14 mouse cellular contexts compared by ENCODE assay signal in genomic region chr11:101628733-101629417, GRCm38 (mm10). TPM values are rescaled to one million over a fixed set of nuclear protein-coding genes. Genes with fewer than 3 reads are reported as not detected.
DNase-seq lines count a peak whose midpoint lies in the region; ATAC-seq and TF ChIP-seq lines count a peak whose summit lies in the region.
"Not testable (repeated sequence)": the region's sequence is repeated elsewhere in the genome, so short reads cannot be mapped to it uniquely, and the experiment has no call there.
"Had no signal": no experiment of that assay in that cellular context is flagged by ENCODE, and none has a peak within 500 bp of the region (broad histone marks: within the 10 kb centered on the region; RNA-seq: fewer than 3 reads in every experiment).

No protein-coding gene starts in this region.

- not testable (repeated sequence) for H3K4me1 ChIP-seq in embryonic facial prominence, embryonic 13.5 days; hindbrain, embryonic 12.5 days; kidney, embryonic 16.5 days (ENCODE audit: insufficient read depth, low read length); midbrain, embryonic 11.5 days (ENCODE audit: control insufficient read depth, insufficient read depth, low read length); stomach, embryonic 14.5 days (ENCODE audit: control insufficient read depth, insufficient read depth, low read length)
- peaks cover 32% of the 10 kb centered on the region for H3K4me1 ChIP-seq in liver, embryonic 13.5 days (replicated peaks)

- DNase-seq in A20 (ENCODE audit: low read depth, low spot score): peak; percentile 42
- DNase-seq in gastrocnemius, adult 2 months; liver, embryonic 13.5 days; midbrain, embryonic 11.5 days (ENCODE audit: low spot score, missing footprints): not testable (repeated sequence)

- peak overlapping the region; percentile 55 for H3K4me3 ChIP-seq in embryonic facial prominence, embryonic 13.5 days
- peak overlapping the region; percentile 94 for H3K4me3 ChIP-seq in gastrocnemius, adult 2 months
- 0 out of 2 replicates have a peak overlapping the region, but pooled peaks have one; percentile 58 for H3K4me3 ChIP-seq in hindbrain, embryonic 12.5 days
- H3K4me3 ChIP-seq in kidney, embryonic 16.5 days (ENCODE audit: low read length): 0 out of 2 replicates have a peak overlapping the region, but pooled peaks have one; percentile 15
- H3K4me3 ChIP-seq in liver, embryonic 13.5 days (replicated peaks): peak overlapping the region; percentile 60; the same call in 1 of the 2 replicates
- H3K4me3 ChIP-seq in midbrain, embryonic 11.5 days (ENCODE audit: low read depth, low read length): peak overlapping the region; percentile 51; the same call in 1 of the 2 replicates
- peak overlapping the region; percentile 50 for H3K4me3 ChIP-seq in stomach, embryonic 14.5 days (ENCODE audit: low read depth, low read length)

- WGBS in embryonic facial prominence, embryonic 13.5 days: 57% methylated on average over 5 of the region's 5 CpGs
- 72% methylated on average over 4 of the region's 5 CpGs for WGBS in hindbrain, embryonic 12.5 days
- 73% methylated on average over 4 of the region's 5 CpGs for WGBS in kidney, embryonic 16.5 days
- 66% methylated on average over 4 of the region's 5 CpGs for WGBS in liver, embryonic 13.5 days (ENCODE audit: insufficient replicate concordance)
- WGBS in midbrain, embryonic 11.5 days: 74% methylated on average over 4 of the region's 5 CpGs
- 60% methylated on average over 4 of the region's 5 CpGs for WGBS in stomach, embryonic 14.5 days

- not testable (repeated sequence) for H3K9me3 ChIP-seq in embryonic facial prominence, embryonic 13.5 days; hindbrain, embryonic 12.5 days (replicated peaks); kidney, embryonic 16.5 days (ENCODE audit: low read length); liver, embryonic 13.5 days (replicated peaks); midbrain, embryonic 11.5 days (ENCODE audit: control insufficient read depth, low read length); stomach, embryonic 14.5 days (ENCODE audit: control insufficient read depth, low read depth, low read length)

- H3K27ac ChIP-seq in embryonic facial prominence, embryonic 13.5 days: peak overlapping the region; percentile 100; the same call in 1 of the 2 replicates
- H3K27ac ChIP-seq in gastrocnemius, adult 2 months: peak overlapping the region; percentile 93; the same call in 1 of the 2 replicates
- H3K27ac ChIP-seq in hindbrain, embryonic 12.5 days; kidney, embryonic 16.5 days (ENCODE audit: low read length): not testable (repeated sequence)
- peak overlapping the region; percentile 98; the same call in 1 of the 2 replicates for H3K27ac ChIP-seq in liver, embryonic 13.5 days
- H3K27ac ChIP-seq in midbrain, embryonic 11.5 days (ENCODE audit: low read depth, low read length): peak overlapping the region; percentile 98; the same call in 1 of the 2 replicates
- peak overlapping the region; percentile 99; the same call in 1 of the 2 replicates for H3K27ac ChIP-seq in stomach, embryonic 14.5 days (ENCODE audit: low read length)

- H3K27me3 ChIP-seq in embryonic facial prominence, embryonic 13.5 days; hindbrain, embryonic 12.5 days; kidney, embryonic 16.5 days (ENCODE audit: insufficient read depth, low read length); liver, embryonic 13.5 days; midbrain, embryonic 11.5 days (ENCODE audit: control insufficient read depth, insufficient read depth, low read length); stomach, embryonic 14.5 days (ENCODE audit: control insufficient read depth, insufficient read depth, low read length): not testable (repeated sequence)

- not testable (repeated sequence) for H3K9ac ChIP-seq in embryonic facial prominence, embryonic 13.5 days; hindbrain, embryonic 12.5 days; kidney, embryonic 16.5 days (replicated peaks; ENCODE audit: low read length); midbrain, embryonic 11.5 days (ENCODE audit: low read length)
- H3K9ac ChIP-seq in liver, embryonic 13.5 days: peak overlapping the region; percentile 76; the same call in 1 of the 2 replicates
- peak overlapping the region; percentile 76; the same call in 1 of the 2 replicates for H3K9ac ChIP-seq in stomach, embryonic 14.5 days (replicated peaks; ENCODE audit: low read depth, low read length)

- TF ChIP-seq CTCF in gastrocnemius, adult 2 months (IDR thresholded peaks at IDR 0.05): not testable (repeated sequence)

- peaks cover 17% of the 10 kb centered on the region for H3K36me3 ChIP-seq in embryonic facial prominence, embryonic 13.5 days
- H3K36me3 ChIP-seq in hindbrain, embryonic 12.5 days; kidney, embryonic 16.5 days (ENCODE audit: insufficient read depth, low read length); liver, embryonic 13.5 days; midbrain, embryonic 11.5 days (ENCODE audit: control insufficient read depth, insufficient read depth, low read length); stomach, embryonic 14.5 days (ENCODE audit: control insufficient read depth, insufficient read depth, low read length): not testable (repeated sequence)

- ATAC-seq in embryonic facial prominence, embryonic 13.5 days (ENCODE audit: insufficient number of reproducible peaks, insufficient read depth, low FRiP score, low TSS enrichment, low read depth); hindbrain, embryonic 12.5 days (ENCODE audit: low FRiP score); kidney, embryonic 16.5 days (ENCODE audit: low FRiP score, low TSS enrichment); liver, embryonic 13.5 days (ENCODE audit: low read depth); midbrain, embryonic 11.5 days (ENCODE audit: low FRiP score); stomach, embryonic 14.5 days (ENCODE audit: insufficient number of reproducible peaks, insufficient read depth, low FRiP score, low read depth): not testable (repeated sequence)

- H3K4me2 ChIP-seq in embryonic facial prominence, embryonic 13.5 days: peak overlapping the region; percentile 75
- H3K4me2 ChIP-seq in hindbrain, embryonic 12.5 days (replicated peaks): peak overlapping the region; percentile 92
- H3K4me2 ChIP-seq in kidney, embryonic 16.5 days (replicated peaks; ENCODE audit: low read depth, low read length): peak overlapping the region; percentile 80
- H3K4me2 ChIP-seq in liver, embryonic 13.5 days: peak overlapping the region; percentile 78
- peak overlapping the region; percentile 83 for H3K4me2 ChIP-seq in midbrain, embryonic 11.5 days
- peak overlapping the region; percentile 80 for H3K4me2 ChIP-seq in stomach, embryonic 14.5 days (replicated peaks; ENCODE audit: low read depth, low read length)

- intact Hi-C loops in gastrocnemius, adult 2 months (cut with DNase I): not testable (repeated sequence)

RNA-seq across cellular contexts. Expression of gene Rdm1, which starts 1.9 kb away (rescaled TPM):
- polyA plus RNA-seq in embryonic facial prominence, embryonic 13.5 days (2015; fragmentation: Nextera tagmentation; extraction: Ambion mirVana): 55.5 and 63.7 TPM in 2 replicates
- total RNA-seq in gastrocnemius, adult 2 months (2021): 10 to 100 TPM; 24.2 to 27.4 TPM
- polyA plus RNA-seq in hindbrain, embryonic 12.5 days (2016; fragmentation: Nextera tagmentation; extraction: Ambion mirVana): 29.4 and 35.4 TPM in 2 replicates
- polyA plus RNA-seq in kidney, embryonic 16.5 days (2015; fragmentation: Nextera tagmentation; extraction: Ambion mirVana): 41.7 and 43.1 TPM in 2 replicates
- 8.3 and 8.6 TPM in 2 replicates for polyA plus RNA-seq in liver, embryonic 13.5 days (2015; fragmentation: Nextera tagmentation; extraction: Ambion mirVana)
- 44.0 and 44.8 TPM in 2 replicates for polyA plus RNA-seq in midbrain, embryonic 11.5 days (2014; fragmentation: Nextera tagmentation; extraction: Ambion mirVana)
- 38.3 and 47.5 TPM in 2 replicates for polyA plus RNA-seq in stomach, embryonic 14.5 days (2014; fragmentation: Nextera tagmentation; extraction: Ambion mirVana)

RNA-seq across cellular contexts. Expression of gene Gm11634, which starts 29.8 kb away (rescaled TPM):
- not detected in 2 replicates for polyA plus RNA-seq in embryonic facial prominence, embryonic 13.5 days (2015; fragmentation: Nextera tagmentation; extraction: Ambion mirVana)
- total RNA-seq in gastrocnemius, adult 2 months (2021): not detected
- not detected in 2 replicates for polyA plus RNA-seq in hindbrain, embryonic 12.5 days (2016; fragmentation: Nextera tagmentation; extraction: Ambion mirVana)
- not detected in 2 replicates for polyA plus RNA-seq in kidney, embryonic 16.5 days (2015; fragmentation: Nextera tagmentation; extraction: Ambion mirVana)
- not detected in 2 replicates for polyA plus RNA-seq in liver, embryonic 13.5 days (2015; fragmentation: Nextera tagmentation; extraction: Ambion mirVana)
- not detected in 2 replicates for polyA plus RNA-seq in midbrain, embryonic 11.5 days (2014; fragmentation: Nextera tagmentation; extraction: Ambion mirVana)
- polyA plus RNA-seq in stomach, embryonic 14.5 days (2014; fragmentation: Nextera tagmentation; extraction: Ambion mirVana): not detected in 2 replicates
- total RNA-seq: adrenal gland, adult 8-10 months; gastrocnemius, adult 18-20 months; left cerebral cortex, postnatal 25 days had no signal
- polyA plus RNA-seq: C2C12; kidney, adult 2 months; thymus, postnatal 0 days had no signal

RNA-seq across cellular contexts. Expression of gene Arl4d, which starts 36.5 kb away (rescaled TPM):
- 3.3 and 3.4 TPM in 2 replicates for polyA plus RNA-seq in embryonic facial prominence, embryonic 13.5 days (2015; fragmentation: Nextera tagmentation; extraction: Ambion mirVana)
- total RNA-seq in gastrocnemius, adult 2 months (2021): 10 to 100 TPM in 1 of 2 experiments, 1 to 10 TPM in 1; 6.7 to 13.1 TPM
- 11.6 and 12.1 TPM in 2 replicates for polyA plus RNA-seq in hindbrain, embryonic 12.5 days (2016; fragmentation: Nextera tagmentation; extraction: Ambion mirVana)
- polyA plus RNA-seq in kidney, embryonic 16.5 days (2015; fragmentation: Nextera tagmentation; extraction: Ambion mirVana): 5.1 and 6.4 TPM in 2 replicates
- 1.1 TPM in 2 replicates for polyA plus RNA-seq in liver, embryonic 13.5 days (2015; fragmentation: Nextera tagmentation; extraction: Ambion mirVana)
- polyA plus RNA-seq in midbrain, embryonic 11.5 days (2014; fragmentation: Nextera tagmentation; extraction: Ambion mirVana): 3.9 and 4.4 TPM in 2 replicates
- 6.4 and 8.1 TPM in 2 replicates for polyA plus RNA-seq in stomach, embryonic 14.5 days (2014; fragmentation: Nextera tagmentation; extraction: Ambion mirVana)

RNA-seq across cellular contexts. Expression of gene Tmem106a, which starts 46.8 kb away (rescaled TPM):
- polyA plus RNA-seq in embryonic facial prominence, embryonic 13.5 days (2015; fragmentation: Nextera tagmentation; extraction: Ambion mirVana): 3.6 and 3.8 TPM in 2 replicates
- 1 to 10 TPM; 1.0 to 2.6 TPM for total RNA-seq in gastrocnemius, adult 2 months (2021)
- 3.9 and 4.9 TPM in 2 replicates for polyA plus RNA-seq in hindbrain, embryonic 12.5 days (2016; fragmentation: Nextera tagmentation; extraction: Ambion mirVana)
- polyA plus RNA-seq in kidney, embryonic 16.5 days (2015; fragmentation: Nextera tagmentation; extraction: Ambion mirVana): 7.0 and 8.2 TPM in 2 replicates
- 5.5 and 5.7 TPM in 2 replicates for polyA plus RNA-seq in liver, embryonic 13.5 days (2015; fragmentation: Nextera tagmentation; extraction: Ambion mirVana)
- 2.6 and 2.7 TPM in 2 replicates for polyA plus RNA-seq in midbrain, embryonic 11.5 days (2014; fragmentation: Nextera tagmentation; extraction: Ambion mirVana)
- polyA plus RNA-seq in stomach, embryonic 14.5 days (2014; fragmentation: Nextera tagmentation; extraction: Ambion mirVana): 5.9 and 6.7 TPM in 2 replicates

Comparison
In these comparisons a context has a peak if more than half of its experiments do, and no peak if none do; other contexts are left out.
1. H3K4me3 ChIP-seq: peak in every context shown above with its lines; median percentile 94 in gastrocnemius, adult 2 months; 60 in liver, embryonic 13.5 days; 58 in hindbrain, embryonic 12.5 days; 55 in embryonic facial prominence, embryonic 13.5 days; 51 in midbrain, embryonic 11.5 days; 50 in stomach, embryonic 14.5 days; 15 in kidney, embryonic 16.5 days.